Mouse (Mus musculus) cerebellum, adult 2 months (tissue): Measurements from ENCODE around the gene Lrrc75a.

Experiments
- CTCF ChIP-seq: fragments of 200-500 bp; IDR thresholded peaks from 2 replicates; pipeline ENCODE4 v1.5.1; 2011; ENCODE audit warnings: low read depth, mild to moderate bottlenecking, control low read depth, low read length, moderate library complexity, borderline replicate concordance; ENCODE audit not compliant: insufficient read depth
- POLR2A ChIP-seq: fragments of 200-500 bp; IDR thresholded peaks from 2 replicates; pipeline ENCODE4 v1.6.1; 2011; ENCODE audit warnings: low read length, control low read depth, borderline replicate concordance; ENCODE audit not compliant: insufficient read depth

DNA sequence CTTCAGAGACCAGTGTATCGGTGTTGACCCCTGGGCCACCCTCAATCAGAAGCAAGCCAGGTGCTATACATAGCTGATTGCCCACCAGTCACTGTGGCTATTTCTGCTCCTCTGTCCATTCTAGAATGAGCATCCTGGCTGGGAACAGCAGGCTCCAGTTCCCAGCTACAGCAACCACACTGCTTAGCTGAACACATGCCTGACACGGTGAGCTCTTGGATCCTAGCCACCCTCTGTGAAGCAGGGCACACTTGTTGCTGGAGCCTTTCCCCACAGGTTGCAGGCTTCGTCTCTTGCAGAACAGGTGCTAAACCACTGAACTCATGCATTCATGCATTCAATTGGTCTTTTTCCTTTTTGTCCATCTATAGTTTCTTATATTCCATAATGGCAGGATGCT lies 7.9 kb downstream of the Lrrc75a start:
- no peak for TF ChIP-seq POLR2A
- TF ChIP-seq CTCF, result no peak
